Mouse (Mus musculus) telencephalon, adult 2 months (tissue): ENCODE measurements at regions not wholly inside any gene's neighbourhood (a gene's known extent, or its start where the extent isn't known, plus 50 kb on each side); places are given as distances from the start of the nearest gene placed in this dataset.
A peak's percentile ranks its signal among the peaks of the same experiment; 100 is the strongest.

Experiments
- DNase-seq: peaks from one replicate; pipeline ENCODE4 v3.0.0-alpha.2; 2011; ENCODE audit warnings: low read depth, low spot score

GRCm38 (mm10) chr4:34336971-34337797 lies 213.6 kb upstream of the Akirin2 start:
- DNase-seq: no peak

GRCm38 (mm10) chr4:34337852-34338251 lies 212.9 kb upstream of the Akirin2 start:
- no peak for DNase-seq

GRCm38 (mm10) chr4:34340057-34340456 lies 210.7 kb upstream of the Akirin2 start:
- DNase-seq: no peak

- DNase-seq: no peak
Observed at GRCm38 (mm10) chr4:34371281-34372032, 179.3 kb upstream of the Akirin2 start.

- DNase-seq: no peak
Observed at GRCm38 (mm10) chr4:34386338-34386967, 164.3 kb upstream of the Akirin2 start.

GRCm38 (mm10) chr4:34391499-34391898 lies 159.2 kb upstream of the Akirin2 start:
- DNase-seq: no peak

GRCm38 (mm10) chr4:34403061-34403460 lies 147.7 kb upstream of the Akirin2 start:
- DNase-seq: no peak

GRCm38 (mm10) chr4:34407181-34407580 lies 143.6 kb upstream of the Akirin2 start:
- DNase-seq: no peak

GRCm38 (mm10) chr4:34420970-34421369 lies 129.8 kb upstream of the Akirin2 start:
- no peak for DNase-seq

GRCm38 (mm10) chr4:34424131-34424646 lies 126.5 kb upstream of the Akirin2 start:
- no peak for DNase-seq

- DNase-seq: no peak
Observed at GRCm38 (mm10) chr4:34429003-34429402, 121.7 kb upstream of the Akirin2 start.

GRCm38 (mm10) chr4:34429456-34430235 lies 121.1 kb upstream of the Akirin2 start:
- DNase-seq: peak; percentile 17

- DNase-seq: no peak
Observed at GRCm38 (mm10) chr4:34437316-34437715, 113.4 kb upstream of the Akirin2 start.

- DNase-seq: no peak
Observed at GRCm38 (mm10) chr4:34449582-34449981, 101.2 kb upstream of the Akirin2 start.

GRCm38 (mm10) chr4:34462591-34462990 lies 88.1 kb upstream of the Akirin2 start:
- no peak for DNase-seq

- DNase-seq: peak; percentile 11
Observed at GRCm38 (mm10) chr4:34465845-34466244, 84.9 kb upstream of the Akirin2 start.

GRCm38 (mm10) chr4:34466309-34466708 lies 84.4 kb upstream of the Akirin2 start:
- DNase-seq: no peak

- DNase-seq: no peak
Observed at GRCm38 (mm10) chr4:34468096-34468495, 82.6 kb upstream of the Akirin2 start.

GRCm38 (mm10) chr4:34475792-34476448 lies 74.8 kb upstream of the Akirin2 start:
- DNase-seq: no peak

- DNase-seq: no peak
Observed at GRCm38 (mm10) chr4:34484273-34484672, 66.5 kb upstream of the Akirin2 start.

- no peak for DNase-seq
Observed at GRCm38 (mm10) chr4:34485574-34485973, 65.2 kb upstream of the Akirin2 start.
